Mouse (Mus musculus) midbrain, embryonic 15.5 days (tissue): ENCODE data around the gene Nol12. TPM values are rescaled to one million over a fixed set of nuclear protein-coding genes. Genes with fewer than 3 reads are reported as not detected.

Experiments
- ATAC-seq: fragments of 200-750 bp; cut with Nextera tagmentation; replicated peaks from 2 replicates; pipeline ENCODE4 v1.8.0; 2017; ENCODE audit warnings: moderate TSS enrichment
- H3K27ac ChIP-seq: fragments of 300-500 bp; sonication (generic); 2 replicates; pipeline ENCODE4 v1.5.1; 2015; ENCODE audit warnings: mild to moderate bottlenecking, inconsistent platforms
- H3K27me3 ChIP-seq: fragments of 300-500 bp; sonication (generic); replicated peaks from 2 replicates; pipeline ENCODE4 v1.6.1; 2015; ENCODE audit warnings: inconsistent platforms
- H3K36me3 ChIP-seq: fragments of 300-500 bp; sonication (generic); replicated peaks from 2 replicates; pipeline ENCODE4 v1.6.1; 2015; ENCODE audit warnings: inconsistent platforms
- H3K4me1 ChIP-seq: fragments of 300-500 bp; sonication (generic); 2 replicates; pipeline ENCODE4 v1.6.1; 2015; ENCODE audit warnings: inconsistent platforms
- H3K4me2 ChIP-seq: fragments of 300-500 bp; sonication (generic); 2 replicates; pipeline ENCODE4 v1.6.1; 2015; ENCODE audit warnings: inconsistent platforms, mild to moderate bottlenecking, moderate library complexity
- H3K4me3 ChIP-seq: fragments of 300-500 bp; sonication (generic); 2 replicates; pipeline ENCODE4 v1.5.1; 2015; ENCODE audit warnings: mild to moderate bottlenecking, inconsistent platforms
- H3K9ac ChIP-seq: fragments of 300-500 bp; sonication (generic); 2 replicates; pipeline ENCODE4 v1.6.1; 2015; ENCODE audit warnings: mild to moderate bottlenecking, inconsistent platforms
- H3K9me3 ChIP-seq: fragments of 300-500 bp; sonication (generic); 2 replicates; pipeline ENCODE4 v1.6.1; 2016; ENCODE audit warnings: inconsistent platforms
- WGBS: fragments of 180-500 bp; shearing (Covaris S2); methylation state at CpG from one replicate; pipeline ENCODE4 v1.1.7; 2015; ENCODE audit warnings: mixed read lengths; 5-methylcytosine and 5-hydroxymethylcytosine counted together
- polyA plus RNA-seq: library from polyadenylated mRNA; unstranded; fragments of >200 nt; fragmentation: Nextera tagmentation; extraction: Ambion mirVana; gene quantifications from 2 replicates; pipeline ENCODE4 v1.2.1, GENCODE M21; 2015

Gene Nol12
- polyA plus RNA-seq, 1 experiment from 2014 or later: 62.5 TPM

GRCm38 (mm10) chr15:78962885-78963284 is 28.2 kb downstream of the Nol12 start:
- 35% methylated on average over 2 of the region's 2 CpGs for WGBS
- Histone ChIP-seq H3K4me2 (no peak overlapping the region), H3K9me3 (no peaks in the 10 kb centered on the region), H3K4me3 (no peak overlapping the region), H3K27ac (no peak overlapping the region), H3K4me1 (0 out of 2 replicates have a peak, but pooled peaks cover 3% of the 10 kb centered on the region), H3K36me3 (peaks cover 35% of the 10 kb centered on the region), H3K27me3 (no peaks in the 10 kb centered on the region), H3K9ac (no peak overlapping the region)
- peak; percentile 42; the same call in 1 of the 2 replicates for ATAC-seq

DNA sequence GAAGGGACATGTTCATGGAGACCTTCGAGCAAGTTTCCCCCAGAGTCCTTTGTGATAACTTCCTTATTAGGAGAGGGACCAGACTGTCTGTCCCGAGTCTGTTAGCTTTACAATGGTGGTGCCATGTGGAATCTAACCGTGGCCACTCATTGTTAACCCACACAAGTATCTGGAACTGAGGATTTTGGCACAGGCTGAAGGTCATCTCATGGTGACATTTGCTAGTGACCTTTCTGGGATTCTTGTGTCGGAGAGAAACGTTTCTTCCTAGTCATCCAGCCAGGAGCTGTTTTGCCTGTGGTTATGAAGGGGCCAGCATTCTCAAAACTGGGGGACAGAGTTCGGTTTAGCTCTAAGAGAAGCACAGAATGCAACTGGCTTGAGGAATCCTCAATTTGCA is 36.9 kb downstream of the Nol12 start:
- Histone ChIP-seq H3K4me1 (no peaks in the 10 kb centered on the region), H3K36me3 (peaks cover 21% of the 10 kb centered on the region; the same call in 1 of the 2 replicates), H3K4me3 (no peak overlapping the region), H3K4me2 (no peak overlapping the region), H3K27ac (no peak overlapping the region), H3K9me3 (no peaks in the 10 kb centered on the region), H3K9ac (no peak overlapping the region), H3K27me3 (no peaks in the 10 kb centered on the region)
- WGBS: 71% methylated on average over 6 of the region's 6 CpGs
- ATAC-seq: no peak

DNA sequence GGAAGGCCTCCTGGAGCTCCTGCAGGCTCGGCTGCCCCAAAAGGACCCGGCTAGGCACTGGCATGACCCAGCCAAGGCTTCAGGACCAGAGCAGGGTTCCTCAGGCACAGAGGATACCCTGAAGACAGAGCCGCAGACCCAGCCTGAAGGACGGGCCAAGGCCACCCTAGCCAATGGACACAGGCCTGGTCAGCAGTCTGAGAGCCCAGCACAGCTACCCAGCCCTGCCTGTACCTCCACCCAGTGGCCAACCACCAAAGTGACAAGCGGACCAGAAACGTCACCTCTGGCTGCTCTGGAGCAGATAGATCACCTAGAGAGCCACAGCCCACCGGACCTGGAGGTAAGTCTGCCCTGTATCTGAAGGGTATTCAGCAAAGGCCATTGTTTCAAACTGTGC is 39.2 kb downstream of the Nol12 start:
- Histone ChIP-seq H3K9me3 (no peaks in the 10 kb centered on the region), H3K4me2 (no peak overlapping the region), H3K27me3 (no peaks in the 10 kb centered on the region), H3K4me3 (no peak overlapping the region), H3K9ac (no peak overlapping the region), H3K27ac (no peak overlapping the region), H3K4me1 (peaks cover 3% of the 10 kb centered on the region), H3K36me3 (0 out of 2 replicates have a peak, but pooled peaks cover 2% of the 10 kb centered on the region)
- ATAC-seq: no peak
- 81% methylated on average over 7 of the region's 7 CpGs for WGBS

DNA sequence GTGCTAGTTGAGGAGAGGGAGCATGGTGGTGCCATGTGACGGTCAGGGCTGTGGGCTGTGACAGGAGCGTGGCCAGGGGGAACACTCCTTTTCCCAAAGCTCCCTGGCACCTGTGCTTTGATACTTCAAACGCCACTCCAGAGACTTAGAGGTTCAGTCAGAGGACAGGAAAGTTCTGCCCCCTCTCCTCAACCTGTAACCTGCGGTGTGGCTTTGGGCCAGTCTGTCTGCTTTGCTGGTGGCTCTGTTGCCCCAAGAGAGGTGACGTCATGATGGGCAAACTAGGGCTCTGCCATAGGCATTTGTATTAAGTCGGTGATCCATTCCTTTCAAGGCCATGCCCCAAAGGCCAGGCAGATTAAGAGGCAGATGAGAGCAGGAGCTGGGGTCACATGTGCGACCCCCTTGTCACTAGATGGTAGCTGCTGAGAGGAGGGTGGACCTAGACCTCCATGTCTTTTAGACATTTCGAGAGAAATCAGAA is 43.0 kb downstream of the Nol12 start:
- WGBS: 89% methylated on average over 8 of the region's 8 CpGs
- Histone ChIP-seq H3K27ac (no peak overlapping the region), H3K4me1 (peaks cover 11% of the 10 kb centered on the region), H3K27me3 (no peaks in the 10 kb centered on the region), H3K36me3 (no peaks in the 10 kb centered on the region), H3K4me2 (no peak overlapping the region), H3K4me3 (no peak overlapping the region), H3K9me3 (no peaks in the 10 kb centered on the region), H3K9ac (no peak overlapping the region)
- ATAC-seq: no peak

- Histone ChIP-seq H3K9me3 (no peaks in the 10 kb centered on the region), H3K4me1 (peaks cover 23% of the 10 kb centered on the region), H3K9ac (no peak overlapping the region), H3K4me2 (no peak overlapping the region), H3K27me3 (no peaks in the 10 kb centered on the region), H3K4me3 (no peak overlapping the region), H3K27ac (no peak overlapping the region), H3K36me3 (no peaks in the 10 kb centered on the region)
- ATAC-seq: no peak
- 27% methylated on average over 4 of the region's 4 CpGs for WGBS
These were observed 44.1 kb downstream of the Nol12 start for GRCm38 (mm10) chr15:78978875-78979274.

DNA sequence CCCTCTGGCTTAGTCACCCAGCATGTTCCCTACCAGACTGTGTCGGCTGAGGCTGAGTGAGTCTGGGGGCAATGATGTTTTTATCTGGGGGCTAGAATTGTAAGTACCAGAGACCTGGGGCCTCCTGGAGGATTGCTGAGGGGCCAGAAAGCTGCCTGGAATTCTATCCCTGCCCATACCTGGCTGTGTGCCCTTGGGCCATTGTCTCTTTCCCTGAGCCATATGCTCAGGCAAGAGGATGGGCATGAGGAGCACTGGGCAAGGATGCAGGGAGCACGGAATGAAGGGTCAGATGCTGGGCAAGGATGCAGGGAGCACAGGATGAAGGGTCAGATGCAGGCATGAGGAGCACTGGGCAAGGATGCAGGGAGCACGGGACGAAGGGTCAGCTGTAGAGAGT is 45.4 kb downstream of the Nol12 start:
- ATAC-seq: no peak
- Histone ChIP-seq H3K4me2 (no peak overlapping the region), H3K9ac (no peak overlapping the region), H3K27ac (no peak overlapping the region), H3K4me1 (peaks cover 25% of the 10 kb centered on the region), H3K9me3 (no peaks in the 10 kb centered on the region), H3K36me3 (no peaks in the 10 kb centered on the region), H3K27me3 (no peaks in the 10 kb centered on the region), H3K4me3 (no peak overlapping the region)
- 96% methylated on average over 4 of the region's 4 CpGs for WGBS

DNA sequence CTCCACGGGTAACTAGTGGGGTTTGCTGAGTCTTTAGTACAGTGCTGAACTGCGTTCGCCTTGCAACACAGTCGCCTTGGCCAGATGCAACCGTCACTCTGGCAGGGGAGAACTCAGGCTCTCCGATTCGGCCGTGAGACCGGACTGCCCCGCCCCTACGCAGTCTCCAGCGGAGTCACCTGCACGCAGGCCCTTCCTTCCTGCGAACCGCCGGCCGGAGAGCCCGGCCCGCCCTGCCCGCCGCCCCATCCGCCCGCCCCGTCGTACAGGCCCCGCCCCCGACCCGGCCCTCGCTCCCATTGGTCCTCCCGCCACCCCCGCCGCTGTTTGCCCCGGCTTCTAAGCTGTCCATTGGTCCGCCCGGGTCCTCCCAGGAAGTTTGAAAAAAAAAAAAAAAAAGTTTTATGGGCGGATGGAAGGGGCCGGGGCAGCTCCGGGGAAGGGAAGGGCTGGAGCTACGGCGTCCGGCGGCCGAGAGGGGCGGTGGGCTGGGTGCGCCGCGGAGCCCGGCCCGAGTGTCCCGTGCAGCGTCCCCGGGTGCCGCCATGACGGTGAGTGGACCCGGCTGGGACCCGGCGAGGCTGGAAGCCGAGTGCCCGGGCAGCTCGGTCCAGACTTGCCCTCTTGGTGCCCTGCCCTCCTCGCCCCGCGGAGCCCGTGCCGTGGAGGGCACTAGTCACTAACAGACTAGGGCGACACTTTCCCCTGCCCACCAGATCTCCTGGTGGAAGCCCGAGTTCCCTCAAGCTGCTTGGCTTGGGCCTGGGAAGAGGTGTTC is 48.1 kb downstream of the Nol12 start:
- Histone ChIP-seq H3K4me3 (peak overlapping the region; percentile 47), H3K27ac (peak overlapping the region; percentile 45; the same call in 1 of the 2 replicates)
- under 1% methylated on average over 52 of the region's 67 CpGs for WGBS

GRCm38 (mm10) chr15:78983436-78984285 is 48.9 kb downstream of the Nol12 start:
- Histone ChIP-seq H3K4me1 (peaks cover 40% of the 10 kb centered on the region), H3K36me3 (no peaks in the 10 kb centered on the region), H3K27me3 (no peaks in the 10 kb centered on the region), H3K4me3 (peak overlapping the region; percentile 47), H3K4me2 (peak overlapping the region; percentile 74), H3K9ac (peak overlapping the region; percentile 45), H3K9me3 (no peaks in the 10 kb centered on the region), H3K27ac (peak overlapping the region; percentile 45; the same call in 1 of the 2 replicates)
- 0 out of 2 replicates have a peak, but pooled peaks have one; percentile 16 for ATAC-seq
- WGBS: 2% methylated on average over 21 of the region's 21 CpGs

More for the DNA sequence above, 48.1 kb downstream of the Nol12 start:
- peak; percentile 79 for ATAC-seq
- Histone ChIP-seq H3K27me3 (no peaks in the 10 kb centered on the region), H3K4me2 (peak overlapping the region; percentile 74), H3K9ac (peak overlapping the region; percentile 45), H3K36me3 (no peaks in the 10 kb centered on the region), H3K9me3 (no peaks in the 10 kb centered on the region), H3K4me1 (peaks cover 32% of the 10 kb centered on the region)

- Histone ChIP-seq H3K27me3 (no peaks in the 10 kb centered on the region), H3K27ac (no peak overlapping the region), H3K9ac (no peak overlapping the region), H3K36me3 (0 out of 2 replicates have a peak, but pooled peaks cover 2% of the 10 kb centered on the region), H3K9me3 (no peaks in the 10 kb centered on the region), H3K4me2 (no peak overlapping the region), H3K4me3 (no peak overlapping the region), H3K4me1 (peaks cover 36% of the 10 kb centered on the region)
- ATAC-seq: no peak
- 41% methylated on average over 5 of the region's 5 CpGs for WGBS
These were observed 49.6 kb downstream of the Nol12 start for GRCm38 (mm10) chr15:78984286-78984778.

GRCm38 (mm10) chr15:78986536-78987220 is 51.9 kb downstream of the Nol12 start:
- Histone ChIP-seq H3K9ac (no peak overlapping the region), H3K36me3 (peaks cover 10% of the 10 kb centered on the region; the same call in 1 of the 2 replicates), H3K4me2 (no peak overlapping the region), H3K27ac (no peak overlapping the region), H3K4me1 (peaks cover 36% of the 10 kb centered on the region), H3K9me3 (no peaks in the 10 kb centered on the region), H3K4me3 (no peak overlapping the region), H3K27me3 (no peaks in the 10 kb centered on the region)
- WGBS: 69% methylated on average over 11 of the region's 11 CpGs
- ATAC-seq: no peak

- WGBS: 54% methylated on average over 14 of the region's 14 CpGs
- Histone ChIP-seq H3K4me3 (no peak overlapping the region), H3K27me3 (no peaks in the 10 kb centered on the region), H3K4me2 (no peak overlapping the region), H3K9me3 (no peaks in the 10 kb centered on the region), H3K27ac (0 out of 2 replicates have a peak overlapping the region, but pooled peaks have one; percentile 32), H3K4me1 (peaks cover 23% of the 10 kb centered on the region), H3K36me3 (peaks cover 29% of the 10 kb centered on the region), H3K9ac (no peak overlapping the region)
- peak; percentile 71 for ATAC-seq
These were observed 53.8 kb downstream of the Nol12 start for GRCm38 (mm10) chr15:78988499-78988971.
